Mouse (Mus musculus) heart, adult 2 months (tissue): ENCODE results near the gene Znrf3. TPM values are rescaled to one million over a fixed set of nuclear protein-coding genes. Genes with fewer than 3 reads are reported as not detected.

Experiments used
- DNase-seq, 2 experiments: peaks; one replicate each; pipeline ENCODE4 v3.0.0; 2021
- H3K27ac ChIP-seq: fragments of 200-600 bp; 2 replicates; pipeline ENCODE4 v1.8.1; 2022
- H3K27me3 ChIP-seq: fragments of 200-500 bp; 2 replicates; pipeline ENCODE4 v1.6.1; 2012; ENCODE audit warnings: mild to moderate bottlenecking, low read length, inconsistent platforms, mixed read lengths; ENCODE audit not compliant: control insufficient read depth, insufficient read depth
- H3K36me3 ChIP-seq: fragments of 200-500 bp; 2 replicates; pipeline ENCODE4 v1.6.1; 2012; ENCODE audit warnings: low read length, inconsistent platforms; ENCODE audit not compliant: control insufficient read depth, insufficient read depth
- H3K4me1 ChIP-seq: fragments of 200-500 bp; 2 replicates; pipeline ENCODE4 v1.6.1; 2011; ENCODE audit warnings: low read length; ENCODE audit not compliant: control insufficient read depth, insufficient read depth
- H3K4me3 ChIP-seq: fragments of 200-600 bp; 2 replicates; pipeline ENCODE4 v1.8.1; 2022
- H3K79me2 ChIP-seq: fragments of 200-500 bp; replicated peaks from 2 replicates; pipeline ENCODE4 v1.6.1; 2012; ENCODE audit warnings: mild to moderate bottlenecking, inconsistent platforms, low read length, moderate library complexity, mixed read lengths; ENCODE audit not compliant: control insufficient read depth, insufficient read depth
- H3K9ac ChIP-seq: fragments of 200-500 bp; 2 replicates; pipeline ENCODE4 v1.6.1; 2012; ENCODE audit warnings: low read depth, mild to moderate bottlenecking, control low read depth, inconsistent platforms, low read length, mixed read lengths
- CTCF ChIP-seq: fragments of 200-600 bp; IDR thresholded peaks from 2 replicates; pipeline ENCODE4 v1.8.1; 2022; ENCODE audit warnings: antibody characterized with exemption, mild to moderate bottlenecking, moderate library complexity
- EP300 ChIP-seq: fragments of 200-500 bp; IDR thresholded peaks from 2 replicates; pipeline ENCODE4 v1.6.1; 2011; ENCODE audit warnings: low read depth, low read length, control low read depth; ENCODE audit not compliant: insufficient read depth
- POLR2A ChIP-seq: fragments of 200-500 bp; IDR thresholded peaks from 2 replicates; pipeline ENCODE4 v1.6.1; 2011; ENCODE audit warnings: mild to moderate bottlenecking, low read depth, low read length, control low read depth; ENCODE audit not compliant: insufficient read depth
- WGBS: fragments of 180-500 bp; shearing (Covaris S2); methylation state at CpG from one replicate; pipeline ENCODE4 v1.1.7; 2018; 5-methylcytosine and 5-hydroxymethylcytosine counted together
- intact Hi-C: fragments of 180-260 bp; cut with DNase I; formaldehyde crosslinking; loops from one replicate; pipeline ENCODE4 v1.15.1; 2025
- polyA plus RNA-seq: library from polyadenylated mRNA; depleted of rRNA; stranded (reverse); fragments of >200 nt; gene quantifications from 2 replicates; pipeline ENCODE4 v1.2.3, GENCODE M21; 2012
- total RNA-seq, 2 experiments: library from RNA; stranded (reverse); gene quantifications; 2 replicates each; pipeline ENCODE4 v1.2.3; 2021

Gene Znrf3
- total and polyA plus RNA-seq, 3 experiments: 2.9 to 7.3 (median 7.3) TPM

DNA sequence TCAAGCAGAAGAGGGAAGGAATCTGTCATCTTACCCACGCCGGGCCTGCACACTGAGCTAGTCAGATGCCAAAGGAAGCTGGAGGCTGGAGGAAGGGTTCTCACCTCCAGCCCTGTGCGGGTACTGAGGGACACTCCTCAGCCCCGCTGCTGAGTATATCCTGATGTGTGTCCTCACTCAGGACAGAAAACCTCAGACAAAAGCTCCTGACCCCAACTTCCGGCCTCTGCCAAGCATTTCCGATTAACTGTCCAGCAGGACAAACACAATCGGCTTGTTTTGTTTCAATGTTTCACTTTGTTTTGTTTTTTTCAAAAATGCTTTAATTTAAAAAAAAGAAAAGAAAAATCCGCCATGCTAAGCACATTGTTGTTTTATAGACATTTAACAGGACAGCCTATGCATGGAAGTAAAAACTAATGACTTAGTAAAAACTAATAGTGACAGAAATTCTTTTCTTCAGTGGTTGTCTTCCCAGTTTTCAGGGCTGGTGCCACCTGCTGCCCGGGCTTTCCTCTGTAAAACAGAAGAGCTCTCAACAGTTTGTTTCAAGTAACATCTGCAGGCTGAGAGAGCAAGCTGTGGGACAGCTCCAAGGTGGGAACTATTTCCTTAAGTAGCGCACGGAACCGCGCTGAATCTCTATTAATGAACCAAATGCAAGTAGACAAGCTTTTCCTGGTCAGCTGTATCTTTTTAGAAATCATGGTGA, 187.3 kb downstream of the Znrf3 start:
- Histone ChIP-seq H3K36me3 (peaks cover 8% of the 10 kb centered on the region), H3K9ac (no peak overlapping the region), H3K4me3 (no peak overlapping the region), H3K79me2 (peaks cover 2% of the 10 kb centered on the region; the same call in 1 of the 2 replicates), H3K27me3 (no peaks in the 10 kb centered on the region), H3K4me1 (peaks cover 14% of the 10 kb centered on the region), H3K27ac (peak overlapping the region; percentile 44)
- intact Hi-C loops: no loop called here
- TF ChIP-seq POLR2A (no peak), CTCF (peak; percentile 29; the same call in 1 of the 2 replicates)
- DNase-seq: no peak
- WGBS: 44% methylated on average over 13 of the region's 13 CpGs

DNA sequence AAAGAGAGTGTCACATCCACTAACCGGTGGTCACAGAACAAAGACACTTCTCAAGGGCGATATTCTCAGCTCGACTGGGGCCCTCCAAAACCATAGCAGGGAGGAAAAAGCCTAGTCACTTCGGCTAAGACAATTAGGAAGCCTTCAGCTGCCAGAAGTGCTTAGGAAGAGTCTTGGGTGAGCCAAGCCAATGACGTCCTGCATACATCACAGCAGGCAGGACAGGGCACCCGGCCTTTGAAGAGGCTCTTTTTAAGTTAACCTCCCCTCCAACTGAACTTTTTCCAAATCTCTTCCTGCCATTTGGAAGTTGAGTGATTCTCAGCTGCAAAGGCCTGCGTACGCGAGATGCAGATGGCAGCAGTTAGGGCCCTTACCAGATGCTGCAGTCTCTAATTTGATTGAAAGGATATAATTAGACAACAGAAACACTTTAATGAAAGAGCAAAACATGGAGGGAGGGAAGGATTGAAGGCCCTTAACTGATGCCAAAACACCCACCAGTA, 189.1 kb downstream of the Znrf3 start:
- H3K27ac ChIP-seq: no peak overlapping the region
- no peaks in the 10 kb centered on the region for H3K27me3 ChIP-seq
- H3K4me1 ChIP-seq: peaks cover 12% of the 10 kb centered on the region
- H3K79me2 ChIP-seq: peaks cover 6% of the 10 kb centered on the region
- WGBS: 53% methylated on average over 9 of the region's 9 CpGs
- H3K36me3 ChIP-seq: peaks cover 8% of the 10 kb centered on the region
- no peak overlapping the region for H3K9ac ChIP-seq
- H3K4me3 ChIP-seq: no peak overlapping the region
- intact Hi-C loops: no loop called here
- no peak for TF ChIP-seq POLR2A
- TF ChIP-seq EP300: no peak
- TF ChIP-seq CTCF: no peak
- no peak for DNase-seq

DNA sequence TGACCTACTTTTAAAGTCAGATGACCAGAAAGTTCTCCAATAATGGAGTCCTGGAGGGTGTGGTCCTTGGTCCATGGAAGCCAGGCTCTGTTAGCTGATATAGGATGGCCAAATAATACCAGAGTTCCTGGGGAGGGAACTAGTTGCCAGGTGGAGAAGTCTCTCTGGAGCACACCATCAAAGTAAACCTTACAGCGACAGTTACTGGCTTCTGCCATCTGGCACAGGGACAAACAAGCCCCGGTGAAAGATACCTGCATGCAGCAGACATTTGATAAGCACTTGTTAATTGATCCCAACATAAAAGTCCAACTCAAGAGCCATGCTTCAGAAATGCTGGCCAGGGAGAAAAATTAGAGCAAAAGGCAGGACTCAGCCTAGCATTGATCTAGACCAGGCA, 190.6 kb downstream of the Znrf3 start:
- 38% methylated on average over 2 of the region's 2 CpGs for WGBS
- H3K27me3 ChIP-seq: no peaks in the 10 kb centered on the region
- peaks cover 6% of the 10 kb centered on the region for H3K79me2 ChIP-seq
- peaks cover 11% of the 10 kb centered on the region for H3K4me1 ChIP-seq
- no peak overlapping the region for H3K27ac ChIP-seq
- H3K9ac ChIP-seq: no peak overlapping the region
- TF ChIP-seq CTCF (no peak), EP300 (no peak), POLR2A (no peak)
- no peak for DNase-seq
- H3K4me3 ChIP-seq: no peak overlapping the region
- peaks cover 8% of the 10 kb centered on the region for H3K36me3 ChIP-seq
- intact Hi-C loops: no loop called here

DNA sequence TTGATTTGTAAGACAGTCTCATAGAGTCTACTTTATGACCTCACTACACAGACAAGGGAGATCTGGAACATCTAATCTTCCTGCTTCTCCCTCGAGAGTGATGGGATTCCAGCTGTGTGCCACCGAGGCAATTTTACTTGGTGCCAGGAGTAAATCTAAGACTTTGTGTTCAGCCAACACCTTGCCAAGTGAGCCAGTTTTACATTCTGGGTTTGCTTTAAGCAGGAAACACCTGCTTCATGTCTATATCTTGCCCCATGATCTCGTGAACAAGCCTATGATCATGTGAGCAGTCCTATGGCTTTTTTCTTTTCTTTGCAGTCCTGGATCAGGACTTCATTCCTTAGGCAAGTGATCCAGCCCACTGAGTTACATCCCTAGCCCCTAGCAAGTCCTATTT, 191.1 kb downstream of the Znrf3 start:
- H3K27ac ChIP-seq: peak overlapping the region; percentile 18; the same call in 1 of the 2 replicates
- intact Hi-C loops: no loop called here

DNA sequence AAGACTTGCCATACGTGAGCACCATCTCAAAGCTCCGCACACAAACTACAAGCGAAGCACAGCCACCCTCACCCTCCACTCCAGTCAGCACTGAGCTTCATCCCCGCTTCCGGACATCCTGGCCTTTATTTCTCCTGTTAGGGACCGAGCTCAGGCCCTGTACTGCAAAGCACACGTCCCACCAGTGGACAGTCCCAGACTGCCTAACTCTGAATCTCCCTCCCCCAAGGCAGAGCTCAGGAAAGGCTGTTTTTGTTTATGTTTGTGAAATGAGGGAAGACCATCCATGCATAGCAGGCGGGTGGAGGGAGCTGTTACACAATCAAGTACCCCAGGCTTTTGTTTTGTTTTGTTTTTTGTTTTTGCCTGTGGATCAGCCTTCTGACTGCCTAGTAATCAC, 191.9 kb downstream of the Znrf3 start:
- no peak for DNase-seq
- peaks cover 9% of the 10 kb centered on the region for H3K79me2 ChIP-seq
- WGBS: 91% methylated on average over 8 of the region's 8 CpGs
- H3K27ac ChIP-seq: no peak overlapping the region
- peaks cover 8% of the 10 kb centered on the region for H3K36me3 ChIP-seq
- no peak overlapping the region for H3K4me3 ChIP-seq
- H3K27me3 ChIP-seq: no peaks in the 10 kb centered on the region
- no peak for TF ChIP-seq EP300
- TF ChIP-seq CTCF: no peak
- no peak for TF ChIP-seq POLR2A
- intact Hi-C loops: no loop called here
- H3K4me1 ChIP-seq: peaks cover 11% of the 10 kb centered on the region
- no peak overlapping the region for H3K9ac ChIP-seq

More for the DNA sequence above, 191.1 kb downstream of the Znrf3 start:
- DNase-seq: no peak
- Histone ChIP-seq H3K9ac (no peak overlapping the region), H3K4me1 (peaks cover 11% of the 10 kb centered on the region), H3K27me3 (no peaks in the 10 kb centered on the region), H3K4me3 (no peak overlapping the region), H3K36me3 (peaks cover 8% of the 10 kb centered on the region), H3K79me2 (peaks cover 7% of the 10 kb centered on the region)
- 20% methylated on average over 3 of the region's 3 CpGs for WGBS
- TF ChIP-seq POLR2A: no peak
- TF ChIP-seq CTCF: no peak
- TF ChIP-seq EP300: no peak

DNA sequence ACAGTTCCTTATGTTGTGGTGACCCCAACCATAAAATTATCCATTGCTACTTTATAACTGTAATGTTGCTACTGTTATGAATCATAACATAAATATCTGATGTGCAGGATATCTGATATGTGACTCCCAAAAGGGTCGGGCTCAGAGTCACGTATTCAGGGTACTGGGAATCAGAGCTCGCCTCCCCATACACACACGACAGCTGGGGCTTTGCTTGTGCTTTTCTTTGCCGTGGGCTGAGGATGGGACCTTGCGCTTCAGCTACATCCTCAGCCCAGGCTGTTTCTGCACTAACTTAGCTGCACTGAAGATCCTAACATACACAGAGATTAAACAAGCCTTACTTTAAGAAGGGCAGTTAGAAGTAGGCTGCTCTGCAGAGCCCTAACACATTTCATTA, 193.5 kb downstream of the Znrf3 start:
- Histone ChIP-seq H3K36me3 (peaks cover 8% of the 10 kb centered on the region), H3K4me1 (peaks cover 9% of the 10 kb centered on the region), H3K79me2 (peaks cover 9% of the 10 kb centered on the region), H3K9ac (no peak overlapping the region), H3K27me3 (no peaks in the 10 kb centered on the region), H3K27ac (no peak overlapping the region), H3K4me3 (no peak overlapping the region)
- no peak for DNase-seq
- intact Hi-C loops: no loop called here
- WGBS: 65% methylated on average over 6 of the region's 6 CpGs
- no peak for TF ChIP-seq CTCF
- no peak for TF ChIP-seq POLR2A
- no peak for TF ChIP-seq EP300
